Mouse (Mus musculus): ENCODE measurements around the gene Scrt2.

Scrt2 gene

DNA sequence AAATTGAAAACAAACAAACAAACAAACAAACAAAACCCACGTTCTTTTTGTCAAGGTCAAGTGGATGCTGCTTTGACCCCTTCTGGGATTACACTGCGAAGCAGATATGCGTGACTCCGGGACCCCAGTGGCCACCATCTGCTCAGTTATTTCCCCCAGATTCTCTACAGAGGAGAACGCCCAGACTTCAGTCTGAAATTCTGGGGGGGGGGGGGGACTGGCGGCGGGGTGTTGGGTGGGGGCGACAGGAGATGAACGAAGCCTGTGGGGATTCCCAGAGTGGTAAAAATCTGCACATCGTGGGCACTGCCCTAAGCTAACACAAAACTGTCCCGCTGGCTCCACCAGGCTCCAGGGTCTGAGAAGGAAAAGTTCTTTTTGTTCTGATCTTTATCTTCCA is 61.2 kb downstream of the Scrt2 start:
- in situ Hi-C loops (cut with MboI, MseI) = no loop called here

DNA sequence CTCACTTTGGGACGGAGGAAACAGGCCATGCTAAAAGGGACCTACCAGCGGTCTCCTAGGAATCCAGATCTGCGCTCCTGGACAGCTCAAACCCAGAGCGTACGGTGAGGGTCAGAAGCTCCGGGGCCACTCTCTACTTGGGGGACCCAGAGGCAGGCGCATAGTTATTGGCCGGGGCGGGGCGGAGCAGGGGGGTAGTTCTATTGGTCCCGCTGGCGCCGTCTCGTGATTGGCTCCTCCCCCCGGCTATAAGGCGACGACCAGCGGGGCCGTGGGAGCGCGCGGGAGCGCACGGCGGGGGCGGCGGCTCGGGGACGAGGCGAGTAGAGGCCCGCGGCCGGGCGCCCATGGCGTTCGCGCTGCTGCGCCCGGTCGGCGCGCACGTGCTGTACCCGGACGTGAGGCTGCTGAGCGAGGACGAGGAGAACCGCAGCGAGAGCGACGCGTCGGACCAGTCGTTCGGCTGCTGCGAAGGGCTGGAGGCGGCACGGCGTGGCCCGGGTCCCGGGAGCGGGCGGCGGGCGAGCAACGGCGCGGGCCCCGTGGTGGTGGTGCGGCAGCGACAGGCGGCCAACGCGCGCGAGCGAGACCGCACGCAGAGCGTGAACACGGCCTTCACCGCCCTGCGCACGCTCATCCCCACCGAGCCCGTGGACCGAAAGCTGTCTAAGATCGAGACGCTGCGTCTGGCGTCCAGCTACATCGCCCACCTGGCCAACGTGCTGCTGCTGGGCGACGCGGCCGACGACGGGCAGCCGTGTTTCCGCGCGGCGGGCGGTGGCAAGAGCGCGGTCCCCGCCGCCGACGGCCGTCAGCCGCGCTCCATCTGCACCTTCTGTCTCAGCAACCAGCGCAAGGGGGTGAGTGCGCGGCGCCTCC is 62.2 kb downstream of the Scrt2 start, which contains the start of gene Tcf15:
TSS of gene Tcf15 (plus strand) at position 283 of the 879 bp plus-strand sequence.
- in situ Hi-C loops (cut with MboI, MseI) = no loop called here

DNA sequence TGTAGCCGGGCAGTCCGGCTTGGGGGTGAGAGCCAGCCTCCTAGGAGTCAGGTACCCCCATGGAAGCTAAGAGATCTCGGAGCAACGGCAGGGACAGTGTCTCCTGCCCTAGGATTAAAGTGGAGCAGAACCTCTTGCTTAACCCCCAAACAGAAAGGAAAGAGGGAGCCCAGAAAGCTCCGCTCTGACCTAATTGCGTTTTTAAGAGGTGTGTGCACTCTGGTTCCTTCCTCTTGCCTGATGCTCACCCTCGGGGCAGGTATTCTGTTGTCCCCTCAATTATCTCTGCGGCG is 62.8 kb downstream of the Scrt2 start:
- in situ Hi-C loops (cut with MboI, MseI) = no loop called here

DNA sequence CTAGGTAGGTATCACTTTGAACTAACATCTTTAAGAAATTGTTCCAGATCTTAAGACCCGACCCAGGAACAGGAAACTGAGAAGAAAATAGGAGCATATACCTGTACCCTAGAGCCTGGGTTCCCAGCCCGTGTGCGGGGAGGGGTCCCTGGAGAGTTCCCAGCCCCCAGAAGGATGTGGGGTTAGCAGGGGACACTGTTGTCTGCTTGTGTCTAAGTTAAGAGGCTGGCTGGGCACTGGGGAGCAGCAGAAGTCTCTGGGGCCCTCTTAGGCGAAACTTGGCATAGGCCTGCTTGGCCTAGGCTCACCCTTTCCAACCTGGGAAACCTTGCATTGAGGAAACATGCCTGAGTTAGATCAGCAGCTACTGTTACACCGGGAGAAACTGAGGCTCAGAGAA is 63.2 kb downstream of the Scrt2 start:
- in situ Hi-C loops (cut with MboI, MseI) = no loop called here
